Mouse (Mus musculus): Measurements from ENCODE around the gene Tshb.

GRCm38 (mm10) chr3:102729416-102729815, 53.1 kb downstream of the Tshb start:
- TF ChIP-seq GATA1 (IDR thresholded peaks at IDR 0.05; ENCODE audit: low read length) (no peak), TAL1 (IDR thresholded peaks at IDR 0.05; ENCODE audit: low read length) (no peak)
